Mouse (Mus musculus): ENCODE data around the gene Gm10318. TPM values are rescaled to one million over a fixed set of nuclear protein-coding genes. Genes with fewer than 3 reads are reported as not detected.

The Gm10318 gene
- polyA plus RNA-seq, 1 experiment from 2014 or later, result not detected

GRCm38 (mm10) chr10:77835647-77836046 lies 17.0 kb upstream of the Gm10318 start, which contains the start of gene Krtap10-10:
Gene Krtap10-10, plus strand, starts transcription at chr10:77835947.
- Histone ChIP-seq H3K4me1 (ENCODE audit: control insufficient read depth, insufficient read depth, low read length) (no peaks in the 10 kb centered on the region), H3K27ac (replicated peaks; ENCODE audit: low read depth, low read length) (no peak within 1 kb of the TSS), H3K4me3 (ENCODE audit: low read depth, low read length) (no peak within 1 kb of the TSS), H3K4me2 (ENCODE audit: low read depth, low read length) (no peak within 1 kb of the TSS), H3K9ac (replicated peaks; ENCODE audit: low read length) (no peak within 1 kb of the TSS), H3K36me3 (replicated peaks; ENCODE audit: control insufficient read depth, insufficient read depth, low read depth, low read length) (no peaks in the 10 kb centered on the region), H3K27me3 (ENCODE audit: control insufficient read depth, insufficient read depth, low read length) (no peaks in the 10 kb centered on the region), H3K9me3 (replicated peaks; ENCODE audit: control insufficient read depth, low read length) (no peaks in the 10 kb centered on the region)
- WGBS, result 61% methylated on average over 9 of the region's 9 CpGs
- ATAC-seq (replicated peaks; ENCODE audit: insufficient number of reproducible peaks, low FRiP score, low TSS enrichment, low read depth) (no peak), DNase-seq (ENCODE audit: low spot score) (no peak)

- Histone ChIP-seq H3K9me3 (replicated peaks; ENCODE audit: control insufficient read depth, low read length) (no peaks in the 10 kb centered on the region), H3K27me3 (ENCODE audit: control insufficient read depth, insufficient read depth, low read length) (no peaks in the 10 kb centered on the region), H3K4me2 (ENCODE audit: low read depth, low read length) (no peak overlapping the region), H3K27ac (replicated peaks; ENCODE audit: low read depth, low read length) (no peak overlapping the region), H3K4me1 (ENCODE audit: control insufficient read depth, insufficient read depth, low read length) (no peaks in the 10 kb centered on the region), H3K36me3 (replicated peaks; ENCODE audit: control insufficient read depth, insufficient read depth, low read depth, low read length) (no peaks in the 10 kb centered on the region), H3K4me3 (ENCODE audit: low read depth, low read length) (no peak overlapping the region), H3K9ac (replicated peaks; ENCODE audit: low read length) (no peak overlapping the region)
- WGBS, result 78% methylated on average over 6 of the region's 6 CpGs
- DNase-seq (ENCODE audit: low spot score), result no peak
- ATAC-seq (replicated peaks; ENCODE audit: insufficient number of reproducible peaks, low FRiP score, low TSS enrichment, low read depth), result no peak
Measured at GRCm38 (mm10) chr10:77839006-77839405, 13.7 kb upstream of the Gm10318 start.

- WGBS, result 79% methylated on average over 3 of the region's 3 CpGs
- no peak within 1 kb of the TSS for H3K4me3 ChIP-seq (ENCODE audit: low read depth, low read length)
- ATAC-seq (replicated peaks; ENCODE audit: insufficient number of reproducible peaks, low FRiP score, low TSS enrichment, low read depth) (no peak), DNase-seq (ENCODE audit: low spot score) (no peak)
- H3K9me3 ChIP-seq (replicated peaks; ENCODE audit: control insufficient read depth, low read length), result no peaks in the 10 kb centered on the region
- no peaks in the 10 kb centered on the region for H3K27me3 ChIP-seq (ENCODE audit: control insufficient read depth, insufficient read depth, low read length)
- no peaks in the 10 kb centered on the region for H3K4me1 ChIP-seq (ENCODE audit: control insufficient read depth, insufficient read depth, low read length)
- no peak within 1 kb of the TSS for H3K27ac ChIP-seq (replicated peaks; ENCODE audit: low read depth, low read length)
- H3K9ac ChIP-seq (replicated peaks; ENCODE audit: low read length), result no peak within 1 kb of the TSS
- H3K4me2 ChIP-seq (ENCODE audit: low read depth, low read length), result no peak within 1 kb of the TSS
- no peaks in the 10 kb centered on the region for H3K36me3 ChIP-seq (replicated peaks; ENCODE audit: control insufficient read depth, insufficient read depth, low read depth, low read length)
Measured at GRCm38 (mm10) chr10:77846503-77846902, 6.2 kb upstream of the Gm10318 start, which contains the start of gene Gm36176. Gene Gm36176, plus strand, starts transcription at chr10:77846803.

GRCm38 (mm10) chr10:77846961-77847360 lies 5.7 kb upstream of the Gm10318 start:
- Histone ChIP-seq H3K27ac (replicated peaks; ENCODE audit: low read depth, low read length) (no peak overlapping the region), H3K9me3 (replicated peaks; ENCODE audit: control insufficient read depth, low read length) (no peaks in the 10 kb centered on the region), H3K4me3 (ENCODE audit: low read depth, low read length) (no peak overlapping the region), H3K27me3 (ENCODE audit: control insufficient read depth, insufficient read depth, low read length) (no peaks in the 10 kb centered on the region), H3K36me3 (replicated peaks; ENCODE audit: control insufficient read depth, insufficient read depth, low read depth, low read length) (no peaks in the 10 kb centered on the region), H3K4me1 (ENCODE audit: control insufficient read depth, insufficient read depth, low read length) (no peaks in the 10 kb centered on the region), H3K9ac (replicated peaks; ENCODE audit: low read length) (no peak overlapping the region), H3K4me2 (ENCODE audit: low read depth, low read length) (no peak overlapping the region)
- 22% methylated on average over 2 of the region's 2 CpGs for WGBS
- DNase-seq (ENCODE audit: low spot score) (no peak), ATAC-seq (replicated peaks; ENCODE audit: insufficient number of reproducible peaks, low FRiP score, low TSS enrichment, low read depth) (no peak)

- WGBS, result 83% methylated on average over 2 of the region's 2 CpGs
- DNase-seq (ENCODE audit: low spot score), result no peak
Measured at GRCm38 (mm10) chr10:77847538-77847937, 5.1 kb upstream of the Gm10318 start.

GRCm38 (mm10) chr10:77861675-77862074 lies 9.0 kb downstream of the Gm10318 start, which contains the start of gene Gm3285:
Gene Gm3285, plus strand, starts transcription at chr10:77861975.
- no peak for ATAC-seq (replicated peaks; ENCODE audit: insufficient number of reproducible peaks, low FRiP score, low TSS enrichment, low read depth)
- no peak for DNase-seq (ENCODE audit: low spot score)
- WGBS, result 49% methylated on average over 7 of the region's 7 CpGs

More at GRCm38 (mm10) chr10:77847538-77847937, 5.1 kb upstream of the Gm10318 start:
- Histone ChIP-seq H3K9ac (replicated peaks; ENCODE audit: low read length) (no peak overlapping the region), H3K27ac (replicated peaks; ENCODE audit: low read depth, low read length) (no peak overlapping the region), H3K36me3 (replicated peaks; ENCODE audit: control insufficient read depth, insufficient read depth, low read depth, low read length) (no peaks in the 10 kb centered on the region), H3K27me3 (ENCODE audit: control insufficient read depth, insufficient read depth, low read length) (no peaks in the 10 kb centered on the region), H3K4me3 (ENCODE audit: low read depth, low read length) (no peak overlapping the region), H3K9me3 (replicated peaks; ENCODE audit: control insufficient read depth, low read length) (no peaks in the 10 kb centered on the region), H3K4me2 (ENCODE audit: low read depth, low read length) (no peak overlapping the region), H3K4me1 (ENCODE audit: control insufficient read depth, insufficient read depth, low read length) (no peaks in the 10 kb centered on the region)
- no peak for ATAC-seq (replicated peaks; ENCODE audit: insufficient number of reproducible peaks, low FRiP score, low TSS enrichment, low read depth)

GRCm38 (mm10) chr10:77864067-77864761 lies 11.6 kb downstream of the Gm10318 start:
- ATAC-seq (replicated peaks; ENCODE audit: insufficient number of reproducible peaks, low FRiP score, low TSS enrichment, low read depth) (peak; percentile 71), DNase-seq (ENCODE audit: low spot score) (peak; percentile 61)
- Histone ChIP-seq H3K4me2 (ENCODE audit: low read depth, low read length) (peak overlapping the region; percentile 21; the same call in 1 of the 2 replicates), H3K27ac (replicated peaks; ENCODE audit: low read depth, low read length) (no peak overlapping the region), H3K4me1 (ENCODE audit: control insufficient read depth, insufficient read depth, low read length) (no peaks in the 10 kb centered on the region), H3K36me3 (replicated peaks; ENCODE audit: control insufficient read depth, insufficient read depth, low read depth, low read length) (no peaks in the 10 kb centered on the region), H3K9me3 (replicated peaks; ENCODE audit: control insufficient read depth, low read length) (no peaks in the 10 kb centered on the region), H3K4me3 (ENCODE audit: low read depth, low read length) (peak overlapping the region; percentile 5; the same call in 1 of the 2 replicates), H3K27me3 (ENCODE audit: control insufficient read depth, insufficient read depth, low read length) (no peaks in the 10 kb centered on the region), H3K9ac (replicated peaks; ENCODE audit: low read length) (no peak overlapping the region)
- WGBS, result 37% methylated on average over 14 of the region's 14 CpGs

More at GRCm38 (mm10) chr10:77861675-77862074, 9.0 kb downstream of the Gm10318 start, which contains the start of gene Gm3285:
- Histone ChIP-seq H3K4me2 (ENCODE audit: low read depth, low read length) (no peak within 1 kb of the TSS), H3K4me1 (ENCODE audit: control insufficient read depth, insufficient read depth, low read length) (no peaks in the 10 kb centered on the region), H3K9me3 (replicated peaks; ENCODE audit: control insufficient read depth, low read length) (no peaks in the 10 kb centered on the region), H3K27me3 (ENCODE audit: control insufficient read depth, insufficient read depth, low read length) (no peaks in the 10 kb centered on the region), H3K9ac (replicated peaks; ENCODE audit: low read length) (no peak within 1 kb of the TSS), H3K36me3 (replicated peaks; ENCODE audit: control insufficient read depth, insufficient read depth, low read depth, low read length) (no peaks in the 10 kb centered on the region), H3K4me3 (ENCODE audit: low read depth, low read length) (no peak within 1 kb of the TSS), H3K27ac (replicated peaks; ENCODE audit: low read depth, low read length) (no peak within 1 kb of the TSS)

GRCm38 (mm10) chr10:77864762-77865143 lies 12.1 kb downstream of the Gm10318 start:
- no peak; the same call in 1 of the 2 replicates for ATAC-seq (replicated peaks; ENCODE audit: insufficient number of reproducible peaks, low FRiP score, low TSS enrichment, low read depth)
- H3K27me3 ChIP-seq (ENCODE audit: control insufficient read depth, insufficient read depth, low read length), result no peaks in the 10 kb centered on the region
- no peak overlapping the region for H3K27ac ChIP-seq (replicated peaks; ENCODE audit: low read depth, low read length)

More at GRCm38 (mm10) chr10:77864762-77865143, 12.1 kb downstream of the Gm10318 start:
- Histone ChIP-seq H3K4me1 (ENCODE audit: control insufficient read depth, insufficient read depth, low read length) (no peaks in the 10 kb centered on the region), H3K9ac (replicated peaks; ENCODE audit: low read length) (no peak overlapping the region), H3K9me3 (replicated peaks; ENCODE audit: control insufficient read depth, low read length) (no peaks in the 10 kb centered on the region), H3K4me2 (ENCODE audit: low read depth, low read length) (peak overlapping the region; percentile 21; the same call in 1 of the 2 replicates), H3K4me3 (ENCODE audit: low read depth, low read length) (peak overlapping the region; percentile 5; the same call in 1 of the 2 replicates), H3K36me3 (replicated peaks; ENCODE audit: control insufficient read depth, insufficient read depth, low read depth, low read length) (no peaks in the 10 kb centered on the region)
- 48% methylated on average over 11 of the region's 11 CpGs for WGBS
- no peak for DNase-seq (ENCODE audit: low spot score)
